Mouse (Mus musculus) lung, postnatal 0 days (tissue): Measurements from ENCODE around the gene Preb. TPM values are rescaled to one million over a fixed set of nuclear protein-coding genes. Genes with fewer than 3 reads are reported as not detected.

Experiments used
- ATAC-seq: fragments of 200-750 bp; cut with Nextera tagmentation; 2 replicates; pipeline ENCODE4 v1.8.0; 2017; ENCODE audit warnings: moderate library complexity
- DNase-seq: peaks from one replicate; pipeline ENCODE4 v3.0.0-alpha.2; 2016; ENCODE audit warnings: low spot score
- H3K27ac ChIP-seq: fragments of 300-500 bp; sonication (generic); 2 replicates; pipeline ENCODE4 v1.5.1; 2014; ENCODE audit warnings: antibody characterized with exemption, mild to moderate bottlenecking, low read length, mixed read lengths
- H3K27me3 ChIP-seq: fragments of 300-500 bp; sonication (generic); replicated peaks from 2 replicates; pipeline ENCODE4 v1.6.1; 2014; ENCODE audit warnings: low read length, mixed read lengths; ENCODE audit not compliant: insufficient read depth
- H3K36me3 ChIP-seq: fragments of 300-500 bp; sonication (generic); 2 replicates; pipeline ENCODE4 v1.6.1; 2014; ENCODE audit warnings: low read length, mixed read lengths; ENCODE audit not compliant: insufficient read depth
- H3K4me1 ChIP-seq: fragments of 300-500 bp; sonication (generic); 2 replicates; pipeline ENCODE4 v1.6.1; 2014; ENCODE audit warnings: antibody characterized with exemption, low read depth, low read length, mixed read lengths; ENCODE audit not compliant: insufficient read depth
- H3K4me2 ChIP-seq: fragments of 300-500 bp; sonication (generic); replicated peaks from 2 replicates; pipeline ENCODE4 v1.6.1; 2014; ENCODE audit warnings: low read depth, mild to moderate bottlenecking, low read length, moderate library complexity, mixed read lengths
- H3K4me3 ChIP-seq: fragments of 300-500 bp; sonication (generic); 2 replicates; pipeline ENCODE4 v1.5.1; 2014; ENCODE audit warnings: low read depth, low read length
- H3K9ac ChIP-seq: fragments of 300-500 bp; sonication (generic); replicated peaks from 2 replicates; pipeline ENCODE4 v1.6.1; 2014; ENCODE audit warnings: low read depth, mild to moderate bottlenecking
- H3K9me3 ChIP-seq: fragments of 300-500 bp; sonication (generic); 2 replicates; pipeline ENCODE4 v1.6.1; 2016; ENCODE audit warnings: low read length, mixed read lengths
- CTCF ChIP-seq: IDR thresholded peaks from 2 replicates; pipeline ENCODE4 v1.5.1; 2016; ENCODE audit warnings: antibody characterized with exemption, mild to moderate bottlenecking
- EP300 ChIP-seq: IDR thresholded peaks from 2 replicates; pipeline ENCODE4 v1.6.1; 2016; ENCODE audit warnings: antibody characterized with exemption, mild to moderate bottlenecking, control low read depth
- WGBS: fragments of 180-500 bp; shearing (Covaris S2); extraction: QIAGEN DNeasy Blood & Tissue Kit; methylation state at CpG from one replicate; pipeline ENCODE4 v1.1.7; 2014; 5-methylcytosine and 5-hydroxymethylcytosine counted together
- polyA plus RNA-seq: library from polyadenylated mRNA; unstranded; fragments of >200 nt; fragmentation: Nextera tagmentation; extraction: Ambion mirVana; gene quantifications from 2 replicates; pipeline ENCODE4 v1.2.1, GENCODE M21; 2015

Gene Preb
- polyA plus RNA-seq, 1 experiment from 2014 or later = 76.5 TPM

DNA sequence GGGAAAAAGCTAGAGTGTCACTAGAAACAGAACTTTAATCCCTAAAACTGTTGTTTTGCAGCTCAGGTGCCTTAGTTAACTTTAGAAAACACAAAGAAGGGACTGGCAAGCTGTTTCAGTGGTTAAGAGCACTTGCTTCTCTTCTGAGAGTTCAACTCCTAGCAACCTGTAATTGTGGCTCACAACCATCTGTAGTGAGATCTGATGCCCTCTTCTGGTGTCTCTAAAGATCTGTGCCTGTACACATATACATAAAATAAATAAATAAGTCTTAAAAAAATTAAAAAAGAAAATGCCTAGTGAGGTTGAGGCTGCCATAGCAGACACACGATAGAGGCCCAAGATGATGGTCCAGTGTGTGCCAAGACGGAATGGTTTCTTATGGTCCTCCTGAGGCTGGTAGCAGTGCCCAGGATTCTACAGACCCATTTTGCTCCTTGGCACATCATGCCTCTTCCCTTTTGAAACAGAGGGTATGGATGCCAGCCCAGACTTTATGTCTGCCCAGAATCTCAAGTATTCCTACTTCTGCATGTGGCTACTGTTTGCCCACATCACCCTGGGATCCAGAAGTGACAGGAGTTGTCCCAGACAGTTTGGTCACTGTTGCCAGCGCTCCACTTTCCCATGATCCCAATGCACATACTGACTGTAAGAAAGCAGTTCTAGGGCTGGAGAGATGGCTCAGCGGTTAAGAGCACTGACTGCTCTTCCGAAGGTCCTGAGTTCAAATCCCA, 25.3 kb downstream of the Preb start:
- DNase-seq (no peak), ATAC-seq (no peak)
- TF ChIP-seq EP300 (no peak), CTCF (peak; percentile 39)
- no peak overlapping the region for H3K4me2 ChIP-seq
- no peak overlapping the region for H3K27ac ChIP-seq
- H3K36me3 ChIP-seq = no peaks in the 10 kb centered on the region
- no peaks in the 10 kb centered on the region for H3K9me3 ChIP-seq
- no peaks in the 10 kb centered on the region for H3K4me1 ChIP-seq
- H3K4me3 ChIP-seq = no peak overlapping the region
- H3K27me3 ChIP-seq = no peaks in the 10 kb centered on the region
- 90% methylated on average over 5 of the region's 5 CpGs for WGBS
- no peak overlapping the region for H3K9ac ChIP-seq

DNA sequence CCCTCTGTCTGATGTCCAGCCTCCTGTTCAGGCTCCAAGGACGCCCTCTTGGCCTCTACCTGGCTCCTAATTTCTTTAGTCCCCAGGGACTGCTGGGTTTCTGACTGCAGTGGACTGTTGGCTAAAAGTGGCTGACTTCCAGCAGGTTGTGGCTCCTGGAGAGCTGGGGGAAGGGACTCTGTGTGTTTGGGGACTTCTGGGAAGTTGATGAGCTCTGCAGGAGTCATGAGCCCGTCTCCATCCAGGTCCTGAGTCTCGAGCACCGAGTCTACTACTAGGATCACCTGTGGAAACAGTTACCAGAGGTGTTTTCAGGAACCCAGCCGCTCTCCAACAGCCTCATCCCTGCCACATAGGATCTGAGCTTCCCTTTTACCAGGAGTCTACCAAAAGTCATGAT, 26.5 kb downstream of the Preb start:
- ATAC-seq = no peak
- Histone ChIP-seq H3K4me3 (no peak overlapping the region), H3K27ac (no peak overlapping the region), H3K4me2 (no peak overlapping the region), H3K9me3 (no peaks in the 10 kb centered on the region), H3K27me3 (no peaks in the 10 kb centered on the region), H3K36me3 (no peaks in the 10 kb centered on the region), H3K4me1 (no peaks in the 10 kb centered on the region), H3K9ac (no peak overlapping the region)
- TF ChIP-seq CTCF (no peak), EP300 (no peak)
- no peak for DNase-seq
- 56% methylated on average over 5 of the region's 5 CpGs for WGBS

- Histone ChIP-seq H3K27me3 (no peaks in the 10 kb centered on the region), H3K4me3 (no peak overlapping the region), H3K36me3 (no peaks in the 10 kb centered on the region), H3K27ac (no peak overlapping the region), H3K4me1 (no peaks in the 10 kb centered on the region), H3K4me2 (no peak overlapping the region), H3K9me3 (no peaks in the 10 kb centered on the region), H3K9ac (no peak overlapping the region)
- DNase-seq (no peak), ATAC-seq (no peak)
- WGBS = 72% methylated on average over 4 of the region's 4 CpGs
- TF ChIP-seq EP300 (no peak), CTCF (no peak)
Observed at GRCm38 (mm10) chr5:30931378-30931777, 28.8 kb downstream of the Preb start.

GRCm38 (mm10) chr5:30930846-30931245, 29.3 kb downstream of the Preb start:
- no peaks in the 10 kb centered on the region for H3K27me3 ChIP-seq
- TF ChIP-seq CTCF (no peak), EP300 (no peak)
- no peak overlapping the region for H3K9ac ChIP-seq
- no peaks in the 10 kb centered on the region for H3K9me3 ChIP-seq
- no peak for DNase-seq
- no peak overlapping the region for H3K27ac ChIP-seq
- WGBS = 65% methylated on average over 6 of the region's 6 CpGs
- H3K4me2 ChIP-seq = no peak overlapping the region
- H3K4me1 ChIP-seq = no peaks in the 10 kb centered on the region
- no peak overlapping the region for H3K4me3 ChIP-seq
- no peak for ATAC-seq
- no peaks in the 10 kb centered on the region for H3K36me3 ChIP-seq

- H3K4me3 ChIP-seq = no peak overlapping the region
- H3K27me3 ChIP-seq = no peaks in the 10 kb centered on the region
- no peak overlapping the region for H3K27ac ChIP-seq
- 41% methylated on average over 4 of the region's 4 CpGs for WGBS
- H3K9ac ChIP-seq = no peak overlapping the region
- TF ChIP-seq CTCF (peak; percentile 83), EP300 (no peak)
- H3K9me3 ChIP-seq = no peaks in the 10 kb centered on the region
- no peaks in the 10 kb centered on the region for H3K4me1 ChIP-seq
- no peak overlapping the region for H3K4me2 ChIP-seq
- ATAC-seq (peak; percentile 61), DNase-seq (peak; percentile 87)
- H3K36me3 ChIP-seq = no peaks in the 10 kb centered on the region
Observed at GRCm38 (mm10) chr5:30930121-30930520, 30.0 kb downstream of the Preb start.

GRCm38 (mm10) chr5:30927945-30928529, 32.1 kb downstream of the Preb start:
- Histone ChIP-seq H3K4me2 (no peak overlapping the region), H3K4me1 (no peaks in the 10 kb centered on the region), H3K4me3 (no peak overlapping the region), H3K9ac (no peak overlapping the region), H3K9me3 (no peaks in the 10 kb centered on the region), H3K27me3 (no peaks in the 10 kb centered on the region), H3K27ac (no peak overlapping the region), H3K36me3 (no peaks in the 10 kb centered on the region)
- WGBS = 38% methylated on average over 7 of the region's 7 CpGs
- TF ChIP-seq EP300 (no peak), CTCF (no peak)
- peak; percentile 78 for DNase-seq
- peak; percentile 53 for ATAC-seq
